Mouse (Mus musculus) kidney, postnatal 14 days (tissue): ENCODE results near the gene Ube3a.

ENCODE experiments used
- DNase-seq: peaks from one replicate; pipeline ENCODE4 v3.0.0; 2022; ENCODE audit warnings: mixed read lengths

Gene Ube3a

GRCm38 (mm10) chr7:59228045-59228865, at the start of gene Ube3a:
Gene Ube3a, plus strand, starts transcription at chr7:59228750.
- DNase-seq: peak; percentile 98

- no peak for DNase-seq
Observed at GRCm38 (mm10) chr7:59192831-59193230, 35.7 kb upstream of the Ube3a start.

- no peak for DNase-seq
Observed at GRCm38 (mm10) chr7:59214911-59215310, 13.6 kb upstream of the Ube3a start.

GRCm38 (mm10) chr7:59221244-59221643, 7.3 kb upstream of the Ube3a start:
- DNase-seq: no peak

- no peak for DNase-seq
Observed at GRCm38 (mm10) chr7:59228866-59229182, 274 bp downstream of the Ube3a start.

GRCm38 (mm10) chr7:59229183-59229911, 797 bp downstream of the Ube3a start:
- peak; percentile 61 for DNase-seq

- no peak for DNase-seq
Observed at GRCm38 (mm10) chr7:59230304-59230703, 1.8 kb downstream of the Ube3a start.

GRCm38 (mm10) chr7:59230768-59231167, 2.2 kb downstream of the Ube3a start:
- DNase-seq: no peak

GRCm38 (mm10) chr7:59231960-59232359, 3.4 kb downstream of the Ube3a start:
- DNase-seq: no peak

- DNase-seq: no peak
Observed at GRCm38 (mm10) chr7:59234773-59235401, 6.3 kb downstream of the Ube3a start.

- DNase-seq: no peak
Observed at GRCm38 (mm10) chr7:59243257-59243656, 14.7 kb downstream of the Ube3a start.

- no peak for DNase-seq
Observed at GRCm38 (mm10) chr7:59245541-59245940, 17.0 kb downstream of the Ube3a start.

GRCm38 (mm10) chr7:59253373-59253772, 24.8 kb downstream of the Ube3a start:
- no peak for DNase-seq

GRCm38 (mm10) chr7:59265538-59265937, 37.0 kb downstream of the Ube3a start:
- no peak for DNase-seq

GRCm38 (mm10) chr7:59271775-59272174, 43.2 kb downstream of the Ube3a start:
- no peak for DNase-seq

- DNase-seq: no peak
Observed at GRCm38 (mm10) chr7:59312576-59312975, 84.0 kb downstream of the Ube3a start.

- no peak for DNase-seq
Observed at GRCm38 (mm10) chr7:59322759-59323158, 94.2 kb downstream of the Ube3a start.
